Mouse (Mus musculus) gastrocnemius, postnatal 4 days (tissue): ENCODE measurements around the gene Pdia6. TPM values are rescaled to one million over a fixed set of nuclear protein-coding genes. Genes with fewer than 3 reads are reported as not detected.

Experiments used
- DNase-seq, 2 experiments: peaks; one replicate each; pipeline ENCODE4 v3.0.0; 2021 to 2022; ENCODE audit warnings: low spot score in 2 of 2, mixed read lengths in 2 of 2
- total RNA-seq, 2 experiments: library from RNA; stranded (reverse); gene quantifications; 2 replicates each; pipeline ENCODE4 v1.2.3; 2021

Gene Pdia6
- total RNA-seq, 2 experiments from 2014 or later, result 140 to 153 TPM

GRCm38 (mm10) chr12:17261005-17261404, 5.3 kb upstream of the Pdia6 start:
- no peak for DNase-seq

- DNase-seq, result no peak
These were observed 2.5 kb upstream of the Pdia6 start for GRCm38 (mm10) chr12:17263881-17264280.

- no peak for DNase-seq
These were observed 1.5 kb upstream of the Pdia6 start for GRCm38 (mm10) chr12:17264826-17265225.

GRCm38 (mm10) chr12:17266673-17266990, 287 bp downstream of the Pdia6 start:
- DNase-seq, result no peak

DNA sequence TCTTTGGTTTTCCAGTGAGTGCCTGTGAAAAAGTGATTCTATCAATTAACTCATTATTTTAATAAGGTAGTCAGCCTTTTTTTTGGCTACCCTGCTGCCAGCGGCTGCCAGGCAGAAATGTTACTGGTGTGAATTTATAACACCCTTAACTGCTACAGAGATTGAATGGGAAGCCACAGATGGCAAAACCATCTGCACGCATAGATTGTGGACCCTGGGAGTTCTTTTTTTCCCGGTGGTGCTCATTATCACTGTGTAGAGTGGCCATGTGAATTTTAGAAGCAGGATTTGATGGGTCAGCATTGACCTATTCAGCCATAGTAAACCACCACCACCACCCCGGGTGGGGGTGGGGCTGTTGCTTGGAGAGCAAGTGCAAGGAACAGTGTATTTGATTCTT, 971 bp downstream of the Pdia6 start:
- no peak for DNase-seq

- peak in 1 of 2 experiments; percentile 29 for DNase-seq
These were observed 4.9 kb downstream of the Pdia6 start for GRCm38 (mm10) chr12:17271272-17271671.

DNA sequence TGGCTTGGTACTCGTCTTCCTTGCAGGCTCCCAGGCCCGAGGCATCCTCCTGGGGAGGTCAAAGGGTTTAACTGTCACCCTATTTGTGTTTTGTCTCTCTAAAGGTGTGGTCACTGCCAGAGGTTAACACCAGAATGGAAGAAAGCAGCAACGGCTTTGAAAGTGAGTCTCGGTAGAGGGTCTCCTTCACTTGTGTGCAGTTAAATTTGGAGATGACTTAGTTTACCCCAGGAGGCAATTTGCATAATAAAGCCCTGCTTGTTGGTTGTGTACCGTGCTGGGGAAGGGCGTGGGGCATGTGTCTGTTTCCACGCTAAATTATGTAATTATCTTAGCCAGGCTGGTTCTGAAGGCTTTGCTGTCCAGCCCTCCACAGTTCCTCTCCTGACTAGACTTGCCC, 7.5 kb downstream of the Pdia6 start:
- no peak for DNase-seq

- DNase-seq, result no peak
These were observed 22.2 kb downstream of the Pdia6 start for GRCm38 (mm10) chr12:17288496-17288895.

DNA sequence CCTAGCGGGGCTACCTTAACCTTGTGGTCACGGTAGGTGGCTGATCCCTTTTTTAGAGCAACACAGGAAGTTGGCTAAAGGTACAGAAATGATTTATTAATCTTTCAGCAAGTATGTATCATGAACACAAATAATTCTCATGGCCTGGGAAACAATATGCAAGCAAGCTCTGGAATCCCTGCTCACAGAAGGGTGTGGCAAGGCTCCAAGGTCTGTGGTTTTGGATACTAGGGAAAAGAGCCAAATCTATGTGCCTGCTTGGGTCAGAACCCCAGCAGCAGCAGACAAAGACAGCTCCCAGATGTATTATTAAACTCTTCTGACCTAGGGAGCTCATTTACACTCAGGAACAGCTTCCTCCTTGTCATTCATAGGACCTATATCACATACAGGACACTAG, 22.7 kb downstream of the Pdia6 start:
- DNase-seq, result no peak

DNA sequence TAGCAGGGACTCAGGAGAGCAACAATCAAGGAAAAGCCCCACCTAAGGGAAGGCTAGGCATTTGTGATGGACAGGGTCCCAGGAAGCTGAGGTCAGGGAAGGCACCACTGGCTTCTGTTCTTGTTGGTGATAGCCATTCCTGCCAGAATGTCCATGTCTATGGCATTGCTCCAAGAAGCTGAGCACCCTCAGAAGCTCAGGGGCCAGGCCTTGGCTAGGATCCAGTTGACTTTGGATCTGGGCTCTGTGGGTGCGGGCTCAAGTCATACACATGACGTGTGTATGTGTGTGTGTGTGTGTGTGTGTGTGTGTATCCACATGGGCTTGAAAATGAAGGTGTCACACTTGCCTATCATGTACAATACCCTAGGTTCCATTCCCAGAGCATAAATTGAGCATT, 23.6 kb downstream of the Pdia6 start:
- no peak for DNase-seq

DNA sequence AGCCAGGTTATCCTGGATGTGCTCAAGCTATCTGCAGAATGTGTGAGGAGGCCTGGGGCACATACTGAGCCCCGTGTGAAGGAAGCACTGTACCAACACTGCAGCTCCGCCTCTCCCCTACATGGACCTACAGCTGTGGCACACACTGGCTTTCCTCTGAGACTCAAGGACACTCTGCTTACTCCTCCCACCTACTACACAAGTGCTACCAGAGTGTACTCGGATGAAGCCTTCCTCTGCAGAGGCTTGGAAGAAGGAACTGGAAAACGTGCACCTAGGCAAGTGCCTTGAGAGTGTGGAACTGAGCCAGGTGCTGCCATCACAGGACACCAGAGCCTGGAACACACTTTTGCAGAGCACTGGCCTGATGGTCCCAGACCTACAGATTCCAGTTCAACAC, 24.2 kb downstream of the Pdia6 start:
- DNase-seq, result no peak

- no peak for DNase-seq
These were observed 30.6 kb downstream of the Pdia6 start for GRCm38 (mm10) chr12:17296899-17297298.

GRCm38 (mm10) chr12:17299902-17300301, 33.6 kb downstream of the Pdia6 start:
- DNase-seq, result no peak

- no peak for DNase-seq
These were observed 39.1 kb downstream of the Pdia6 start for GRCm38 (mm10) chr12:17305445-17305844.

- DNase-seq, result no peak
These were observed 41.9 kb downstream of the Pdia6 start for GRCm38 (mm10) chr12:17308246-17308645.

GRCm38 (mm10) chr12:17310852-17311839, 44.8 kb downstream of the Pdia6 start:
- no peak for DNase-seq

DNA sequence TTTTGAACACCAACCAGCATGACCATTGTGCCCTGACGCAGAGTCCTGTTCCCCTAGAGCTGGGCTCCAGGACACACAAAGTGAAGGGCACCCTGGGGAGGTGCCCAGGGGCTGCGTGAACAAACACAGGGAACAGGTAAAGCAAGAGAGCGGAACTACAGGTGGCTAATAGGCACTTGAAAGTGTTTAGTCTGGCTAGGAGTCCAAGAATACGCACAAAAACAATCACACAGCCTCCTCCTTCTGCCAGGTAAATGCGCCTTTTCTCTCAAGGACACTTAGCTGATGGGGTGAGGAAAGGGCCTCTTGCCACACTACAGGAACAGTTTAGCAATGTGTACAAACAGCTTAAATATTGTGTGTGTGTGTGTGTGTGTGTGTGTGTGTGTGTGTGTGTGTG, 49.8 kb downstream of the Pdia6 start:
- DNase-seq, result no peak

GRCm38 (mm10) chr12:17317970-17318369, 51.6 kb downstream of the Pdia6 start:
- DNase-seq, result no peak

- no peak for DNase-seq
These were observed 52.1 kb downstream of the Pdia6 start for GRCm38 (mm10) chr12:17318453-17318852.

GRCm38 (mm10) chr12:17324549-17325470, 58.5 kb downstream of the Pdia6 start:
- DNase-seq, result no peak

GRCm38 (mm10) chr12:17329259-17329658, 62.9 kb downstream of the Pdia6 start, which contains the start of gene Atp6v1c2:
Gene Atp6v1c2 (minus strand): TSS chr12:17329359.
- no peak for DNase-seq

DNA sequence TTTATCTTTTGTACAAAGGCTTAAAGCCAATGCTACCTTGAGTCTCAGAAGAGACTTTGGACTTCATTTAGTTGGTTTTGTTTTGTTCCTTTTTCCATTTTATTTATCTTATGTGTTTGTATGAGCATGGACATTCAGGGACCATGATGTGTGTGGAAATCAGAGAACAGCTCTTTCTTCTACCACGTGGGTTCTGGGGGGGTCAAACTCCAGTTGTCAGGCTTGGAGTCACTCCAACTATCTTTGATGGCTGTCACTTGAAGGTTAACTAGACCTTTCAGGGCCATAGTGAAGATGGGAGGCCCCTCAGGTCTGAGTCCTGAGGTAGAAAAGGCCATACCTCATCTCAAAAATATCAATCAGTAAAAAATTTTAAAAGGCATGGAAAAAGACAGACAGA, 67.1 kb downstream of the Pdia6 start:
- DNase-seq, result no peak
